Comparison of ENCODE assay signal across 8 mouse cellular contexts in genomic region chr17:32025386-32025785, GRCm38 (mm10). TPM values are rescaled to one million over a fixed set of nuclear protein-coding genes. Genes with fewer than 3 reads are reported as not detected.
DNase-seq lines count a peak whose midpoint lies in the region; ATAC-seq and TF ChIP-seq lines count a peak whose summit lies in the region.

No protein-coding gene starts in this region.

- no peak for TF ChIP-seq EP300 in heart, postnatal 0 days (IDR thresholded peaks at IDR 0.05; ENCODE audit: low read depth)
- no peak; the same call in none of the 2 replicates for TF ChIP-seq EP300 in lung, postnatal 0 days (IDR thresholded peaks at IDR 0.05)

- H3K27me3 ChIP-seq in E14TG2a.4 (ENCODE audit: insufficient read depth, low read length), result no peaks in the 10 kb centered on the region
- no peaks in the 10 kb centered on the region for H3K27me3 ChIP-seq in heart, postnatal 0 days (ENCODE audit: control insufficient read depth, insufficient read depth, low read length)
- no peaks in the 10 kb centered on the region for H3K27me3 ChIP-seq in lung, postnatal 0 days (replicated peaks; ENCODE audit: insufficient read depth, low read length)

- H3K4me2 ChIP-seq in heart, postnatal 0 days (ENCODE audit: low read depth, low read length), result no peak overlapping the region
- no peak overlapping the region for H3K4me2 ChIP-seq in lung, postnatal 0 days (replicated peaks; ENCODE audit: low read depth, low read length)

- no peaks in the 10 kb centered on the region for H3K9me3 ChIP-seq in E14TG2a.4 (ENCODE audit: low read length)
- no peaks in the 10 kb centered on the region for H3K9me3 ChIP-seq in heart, postnatal 0 days (replicated peaks; ENCODE audit: control insufficient read depth, low read length)
- H3K9me3 ChIP-seq in lung, postnatal 0 days (ENCODE audit: low read length), result no peaks in the 10 kb centered on the region

- TF ChIP-seq CTCF in E14TG2a.4 (conservative IDR thresholded peaks at IDR 0.05; ENCODE audit: low read length), result peak; percentile 72
- peak; percentile 96 for TF ChIP-seq CTCF in heart, postnatal 0 days (IDR thresholded peaks at IDR 0.05; ENCODE audit: low read depth)
- TF ChIP-seq CTCF in lung, postnatal 0 days (IDR thresholded peaks at IDR 0.05), result peak; percentile 99

- peak; percentile 70 to 89 for DNase-seq in adrenal gland, adult (ENCODE audit: inconsistent age in 2 of 2, low spot score in 1 of 2)
- DNase-seq in fibroblast of lung, adult 2 months (ENCODE audit: low read depth), result peak; percentile 43
- DNase-seq in heart, postnatal 0 days (ENCODE audit: low spot score), result peak; percentile 73
- DNase-seq in kidney, postnatal 4 days, result peak; percentile 79 to 87
- DNase-seq in lung, postnatal 0 days (ENCODE audit: low spot score), result peak; percentile 92
- DNase-seq in right cerebral cortex, adult 18-20 months, result peak; percentile 70
- peak; percentile 44 to 72 for DNase-seq in urinary bladder, postnatal 36 days (ENCODE audit: low spot score in 2 of 2)

- 5% methylated on average over 2 of the region's 2 CpGs for WGBS in heart, postnatal 0 days
- 0% methylated on average over 2 of the region's 2 CpGs for WGBS in lung, postnatal 0 days

- peak; percentile 84 for ATAC-seq in heart, postnatal 0 days (ENCODE audit: insufficient read depth, low read depth)
- peak; percentile 85 for ATAC-seq in lung, postnatal 0 days

- peaks cover 93% of the 10 kb centered on the region for H3K36me3 ChIP-seq in E14TG2a.4 (ENCODE audit: insufficient read depth, low read length)
- no peaks in the 10 kb centered on the region for H3K36me3 ChIP-seq in heart, postnatal 0 days (replicated peaks; ENCODE audit: control insufficient read depth, insufficient read depth, low read length)
- no peaks in the 10 kb centered on the region for H3K36me3 ChIP-seq in lung, postnatal 0 days (ENCODE audit: insufficient read depth, low read length)

- H3K27ac ChIP-seq in heart, postnatal 0 days (ENCODE audit: low read depth), result no peak overlapping the region
- H3K27ac ChIP-seq in lung, postnatal 0 days (ENCODE audit: low read length), result no peak overlapping the region

- peaks cover 14% of the 10 kb centered on the region for H3K4me1 ChIP-seq in E14TG2a.4 (replicated peaks; ENCODE audit: low read depth, low read length)
- 0 out of 2 replicates have a peak, but pooled peaks cover 9% of the 10 kb centered on the region for H3K4me1 ChIP-seq in heart, postnatal 0 days (ENCODE audit: control insufficient read depth, insufficient read depth)
- no peaks in the 10 kb centered on the region for H3K4me1 ChIP-seq in lung, postnatal 0 days (ENCODE audit: insufficient read depth, low read depth, low read length)

- no peak overlapping the region for H3K4me3 ChIP-seq in E14TG2a.4 (replicated peaks; ENCODE audit: low read length)
- H3K4me3 ChIP-seq in heart, postnatal 0 days (ENCODE audit: low read depth, low read length), result no peak overlapping the region
- no peak overlapping the region for H3K4me3 ChIP-seq in lung, postnatal 0 days (ENCODE audit: low read depth, low read length)

- H3K9ac ChIP-seq in heart, postnatal 0 days (replicated peaks; ENCODE audit: low read depth, low read length), result no peak overlapping the region
- no peak overlapping the region for H3K9ac ChIP-seq in lung, postnatal 0 days (replicated peaks; ENCODE audit: low read depth)

RNA-seq across cellular contexts. Expression of gene Rrp1b, which starts 10.5 kb away (rescaled TPM):
- 37.1 and 59.7 TPM in 2 replicates for total RNA-seq in heart, postnatal 0 days (2014; rRNA removed; ENCODE audit: low replicate concordance)
- 14.8 and 16.5 TPM in 2 replicates for polyA plus RNA-seq in heart, postnatal 0 days (2015; fragmentation: Nextera tagmentation; extraction: Ambion mirVana)
- 24.6 and 26.3 TPM in 2 replicates for polyA plus RNA-seq in lung, postnatal 0 days (2015; fragmentation: Nextera tagmentation; extraction: Ambion mirVana)

RNA-seq across cellular contexts. Expression of gene Hsf2bp, which starts 10.8 kb away (rescaled TPM):
- total RNA-seq in heart, postnatal 0 days (2014; rRNA removed; ENCODE audit: low replicate concordance), result not detected in 2 replicates
- 0.19 and 0.29 TPM in 2 replicates for polyA plus RNA-seq in heart, postnatal 0 days (2015; fragmentation: Nextera tagmentation; extraction: Ambion mirVana)
- polyA plus RNA-seq in lung, postnatal 0 days (2015; fragmentation: Nextera tagmentation; extraction: Ambion mirVana), result 0.30 and 0.58 TPM in 2 replicates
